Mouse (Mus musculus): ENCODE results near the gene Rpsa. TPM values are rescaled to one million over a fixed set of nuclear protein-coding genes. Genes with fewer than 3 reads are reported as not detected.
A peak's percentile ranks its signal among the peaks of the same experiment; 100 is the strongest.

The Rpsa gene
- polyA plus RNA-seq, 1 experiment from 2014 or later = 939 TPM

DNA sequence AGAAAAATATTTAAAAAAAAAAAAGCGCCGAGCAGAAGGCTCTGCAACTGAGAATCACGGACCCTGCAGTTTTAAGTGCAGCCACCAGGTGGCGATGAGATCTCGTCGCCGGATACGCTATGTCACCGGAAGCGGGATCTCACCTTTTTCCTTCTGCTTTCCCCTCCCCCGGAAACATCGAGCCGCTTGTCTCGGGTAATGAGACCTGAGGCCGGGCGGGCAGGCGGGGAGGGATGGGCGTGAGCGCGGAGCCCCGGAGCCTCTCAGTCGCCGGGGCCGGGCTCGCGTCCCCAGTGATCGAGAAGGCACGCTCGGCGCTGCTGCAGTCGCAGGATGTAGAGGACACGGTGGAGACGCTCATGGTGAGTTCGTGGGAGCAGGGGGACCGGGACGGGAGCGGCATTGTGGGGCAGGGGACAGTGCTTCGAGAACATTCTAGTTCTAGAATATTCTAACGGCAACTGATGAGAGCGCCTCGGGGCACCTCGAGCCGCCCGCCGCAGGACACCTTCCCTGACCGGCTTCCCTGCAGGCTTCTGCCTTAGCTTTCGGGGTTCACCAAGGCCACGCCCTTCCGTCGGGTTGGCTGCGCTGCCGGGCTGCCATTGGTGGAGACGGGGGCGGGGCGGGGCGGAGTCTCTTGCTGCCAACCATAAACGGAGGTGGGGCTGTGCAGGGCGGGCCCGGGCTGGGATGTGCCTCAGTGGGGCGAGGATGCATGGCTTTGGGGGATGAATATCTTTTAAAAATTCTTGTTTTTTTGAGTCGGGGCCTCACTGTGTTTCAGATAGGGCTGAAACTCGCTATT lies 17.1 kb upstream of the Rpsa start, which contains the start of gene Slc25a38:
Gene Slc25a38 (plus strand): TSS at position 164 of the 808 bp plus-strand sequence.
- peak within 1 kb of the TSS; percentile 90 for H3K9ac ChIP-seq (ENCODE audit: low read depth, low read length)
- no peaks in the 10 kb centered on the region for H3K36me3 ChIP-seq (ENCODE audit: control insufficient read depth, insufficient read depth, low read length)
- WGBS = under 1% methylated on average over 58 of the region's 62 CpGs
- no peaks in the 10 kb centered on the region for H3K27me3 ChIP-seq (replicated peaks; ENCODE audit: control insufficient read depth, insufficient read depth, low read length)
- no peaks in the 10 kb centered on the region; the same call in 1 of the 2 replicates for H3K4me1 ChIP-seq (ENCODE audit: control insufficient read depth, insufficient read depth, low read depth, low read length)
- peak; percentile 97 for ATAC-seq
- H3K4me3 ChIP-seq (ENCODE audit: low read length) = peak within 1 kb of the TSS; percentile 90
- peak within 1 kb of the TSS; percentile 97 for H3K27ac ChIP-seq (ENCODE audit: low read depth, low read length)
- peak within 1 kb of the TSS; percentile 72 for H3K4me2 ChIP-seq (ENCODE audit: low read length)
- H3K9me3 ChIP-seq (ENCODE audit: control insufficient read depth, low read length) = no peaks in the 10 kb centered on the region

DNA sequence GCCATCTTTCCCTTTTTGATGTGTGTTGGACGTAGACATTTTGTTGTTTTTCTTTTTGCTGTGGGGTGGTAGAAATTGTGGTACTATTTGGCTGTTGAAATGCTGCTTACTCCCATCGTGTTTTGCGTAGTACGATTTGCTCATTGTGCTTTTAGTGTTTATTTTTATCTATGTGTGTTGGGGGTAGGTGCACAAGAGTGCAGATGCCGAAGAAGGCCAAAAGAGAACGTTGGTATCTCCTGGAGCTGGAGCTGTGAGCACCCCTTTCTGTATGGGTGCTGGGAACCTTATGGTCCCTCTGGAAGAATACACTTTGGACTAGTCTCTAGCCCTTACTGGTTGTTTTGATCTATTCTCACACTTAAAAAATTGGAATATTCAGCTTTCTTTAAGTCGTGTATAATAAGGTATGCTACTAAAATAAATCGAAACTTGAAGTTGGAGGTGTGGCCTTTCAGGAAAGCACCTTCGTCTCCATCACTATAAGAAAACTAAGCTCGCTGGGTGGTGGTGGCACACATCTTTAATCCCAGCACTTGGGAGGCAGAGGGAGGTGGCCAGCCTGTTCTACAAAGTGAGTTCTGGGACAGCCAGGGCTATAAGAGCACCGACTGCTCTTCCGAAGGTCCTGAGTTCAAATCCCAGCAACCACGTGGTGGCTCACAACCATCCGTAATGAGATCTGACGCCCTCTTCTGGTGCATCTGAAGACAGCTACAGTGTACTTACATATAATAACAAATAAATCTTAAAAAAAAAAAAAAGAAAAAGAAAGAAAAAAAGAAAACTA lies 16.1 kb upstream of the Rpsa start:
- Histone ChIP-seq H3K4me2 (ENCODE audit: low read length) (peak overlapping the region; percentile 72), H3K27me3 (replicated peaks; ENCODE audit: control insufficient read depth, insufficient read depth, low read length) (no peaks in the 10 kb centered on the region), H3K9me3 (ENCODE audit: control insufficient read depth, low read length) (no peaks in the 10 kb centered on the region), H3K36me3 (ENCODE audit: control insufficient read depth, insufficient read depth, low read length) (no peaks in the 10 kb centered on the region), H3K9ac (ENCODE audit: low read depth, low read length) (peak overlapping the region; percentile 90), H3K27ac (ENCODE audit: low read depth, low read length) (peak overlapping the region; percentile 97), H3K4me3 (ENCODE audit: low read length) (peak overlapping the region; percentile 90), H3K4me1 (ENCODE audit: control insufficient read depth, insufficient read depth, low read depth, low read length) (no peaks in the 10 kb centered on the region; the same call in 1 of the 2 replicates)
- WGBS = 78% methylated on average over 15 of the region's 15 CpGs
- no peak for ATAC-seq

DNA sequence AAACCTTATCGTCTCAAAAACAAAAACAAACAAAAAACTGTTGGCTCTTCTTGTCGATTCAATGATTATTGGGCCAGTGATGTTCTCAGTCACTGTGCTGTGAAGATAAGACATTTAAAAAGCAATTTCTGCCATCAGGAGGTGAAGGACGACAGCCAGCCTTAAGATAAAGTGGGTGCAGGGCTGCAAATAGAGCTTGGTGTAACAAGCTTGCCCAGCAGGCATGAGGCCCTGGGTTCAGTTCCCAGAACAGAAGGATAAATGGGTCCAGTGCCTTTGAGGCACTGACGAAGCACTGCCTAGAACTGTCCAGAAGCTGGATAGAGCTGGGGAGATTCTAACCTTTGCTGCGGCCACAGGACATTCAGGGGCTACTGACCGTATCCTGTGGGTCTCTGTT lies 15.0 kb upstream of the Rpsa start:
- ATAC-seq = no peak
- no peaks in the 10 kb centered on the region; the same call in 1 of the 2 replicates for H3K36me3 ChIP-seq (ENCODE audit: control insufficient read depth, insufficient read depth, low read length)
- no peaks in the 10 kb centered on the region for H3K9me3 ChIP-seq (ENCODE audit: control insufficient read depth, low read length)
- H3K9ac ChIP-seq (ENCODE audit: low read depth, low read length) = no peak overlapping the region
- H3K4me3 ChIP-seq (ENCODE audit: low read length) = no peak overlapping the region
- H3K4me1 ChIP-seq (ENCODE audit: control insufficient read depth, insufficient read depth, low read depth, low read length) = no peaks in the 10 kb centered on the region; the same call in 1 of the 2 replicates
- H3K4me2 ChIP-seq (ENCODE audit: low read length) = no peak overlapping the region
- 94% methylated on average over 6 of the region's 6 CpGs for WGBS
- H3K27me3 ChIP-seq (replicated peaks; ENCODE audit: control insufficient read depth, insufficient read depth, low read length) = no peaks in the 10 kb centered on the region
- H3K27ac ChIP-seq (ENCODE audit: low read depth, low read length) = no peak overlapping the region

DNA sequence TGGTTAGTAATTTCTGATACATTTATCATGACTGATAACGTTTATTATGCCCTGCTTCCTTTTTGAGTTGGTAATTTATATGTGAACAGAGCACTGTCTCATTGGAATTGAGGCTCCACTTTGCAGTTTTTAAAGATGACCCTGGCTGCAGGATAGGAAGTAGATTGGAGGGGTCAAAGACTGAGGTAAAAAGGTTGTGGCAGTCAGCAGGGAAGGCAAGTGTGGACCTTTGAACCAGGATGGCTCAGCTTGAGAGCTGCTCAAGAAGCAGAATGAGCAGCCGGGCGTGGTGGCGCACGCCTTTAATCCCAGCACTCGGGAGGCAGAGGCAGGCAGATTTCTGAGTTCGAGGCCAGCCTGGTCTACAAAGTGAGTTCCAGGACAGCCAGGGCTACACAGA lies 14.0 kb upstream of the Rpsa start:
- Histone ChIP-seq H3K9ac (ENCODE audit: low read depth, low read length) (no peak overlapping the region), H3K27me3 (replicated peaks; ENCODE audit: control insufficient read depth, insufficient read depth, low read length) (no peaks in the 10 kb centered on the region), H3K27ac (ENCODE audit: low read depth, low read length) (no peak overlapping the region), H3K4me3 (ENCODE audit: low read length) (no peak overlapping the region), H3K9me3 (ENCODE audit: control insufficient read depth, low read length) (no peaks in the 10 kb centered on the region), H3K4me2 (ENCODE audit: low read length) (no peak overlapping the region), H3K36me3 (ENCODE audit: control insufficient read depth, insufficient read depth, low read length) (peaks cover 3% of the 10 kb centered on the region), H3K4me1 (ENCODE audit: control insufficient read depth, insufficient read depth, low read depth, low read length) (no peaks in the 10 kb centered on the region; the same call in 1 of the 2 replicates)
- 90% methylated on average over 7 of the region's 7 CpGs for WGBS
- ATAC-seq = no peak

DNA sequence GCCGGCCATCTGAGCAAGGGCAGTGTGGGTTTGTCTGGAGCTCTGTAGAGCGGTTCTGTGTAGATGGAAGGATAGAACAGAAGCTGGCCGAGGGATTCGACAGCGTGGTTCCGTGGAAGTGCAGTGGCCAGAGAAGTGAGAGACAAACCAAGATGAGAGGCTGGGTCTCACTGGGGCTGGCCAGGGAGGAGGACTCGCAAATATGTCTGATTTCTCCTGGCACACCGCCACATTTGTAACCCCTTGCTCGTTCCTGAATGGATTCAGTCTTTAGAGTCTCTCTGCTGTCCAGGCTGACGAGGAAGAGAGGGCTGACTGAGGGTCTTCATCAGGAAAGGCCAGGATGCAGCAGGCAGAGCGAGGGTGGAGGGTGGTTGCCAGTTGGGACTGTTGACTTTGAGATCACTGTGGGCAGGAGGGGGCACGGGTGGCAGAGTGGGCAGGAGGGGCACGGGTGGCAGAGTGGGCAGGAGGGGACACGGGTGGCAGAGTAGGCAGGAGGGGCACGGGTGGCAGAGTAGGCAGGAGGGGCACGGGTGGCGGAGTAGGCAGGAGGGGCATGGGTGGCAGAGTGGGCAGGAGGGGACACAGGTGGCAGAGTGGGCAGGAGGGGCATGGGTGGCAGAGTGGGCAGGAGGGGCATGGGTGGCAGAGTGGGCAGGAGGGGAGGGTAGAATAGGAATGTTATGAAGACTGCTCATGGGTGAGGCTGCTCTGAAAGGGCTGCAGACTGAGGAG lies 13.3 kb upstream of the Rpsa start:
- H3K9ac ChIP-seq (ENCODE audit: low read depth, low read length) = no peak overlapping the region; the same call in 1 of the 2 replicates
- 87% methylated on average over 17 of the region's 17 CpGs for WGBS
- ATAC-seq = no peak
- H3K27me3 ChIP-seq (replicated peaks; ENCODE audit: control insufficient read depth, insufficient read depth, low read length) = no peaks in the 10 kb centered on the region
- no peaks in the 10 kb centered on the region for H3K9me3 ChIP-seq (ENCODE audit: control insufficient read depth, low read length)
- no peak overlapping the region for H3K4me3 ChIP-seq (ENCODE audit: low read length)
- peaks cover 6% of the 10 kb centered on the region for H3K36me3 ChIP-seq (ENCODE audit: control insufficient read depth, insufficient read depth, low read length)
- H3K4me2 ChIP-seq (ENCODE audit: low read length) = no peak overlapping the region
- H3K27ac ChIP-seq (ENCODE audit: low read depth, low read length) = no peak overlapping the region
- H3K4me1 ChIP-seq (ENCODE audit: control insufficient read depth, insufficient read depth, low read depth, low read length) = no peaks in the 10 kb centered on the region; the same call in 1 of the 2 replicates

DNA sequence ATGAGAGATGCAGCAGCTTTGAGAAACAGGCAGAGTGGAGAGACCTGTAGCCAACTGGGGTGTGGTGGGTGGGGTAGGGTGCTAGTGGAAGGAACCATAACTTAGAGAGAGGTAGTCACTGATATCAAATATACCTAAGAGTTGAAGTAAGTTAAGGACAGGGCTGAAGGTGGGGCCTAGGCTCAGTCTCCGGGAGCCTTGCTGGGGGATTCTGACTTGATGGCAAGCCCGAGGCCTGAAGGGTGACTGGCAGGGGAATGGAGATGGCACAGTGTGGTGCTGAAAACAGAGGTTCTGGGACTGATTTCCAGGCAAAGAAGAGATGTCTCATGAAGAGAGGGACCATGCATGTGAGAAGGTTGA lies 12.7 kb upstream of the Rpsa start:
- no peak overlapping the region for H3K4me3 ChIP-seq (ENCODE audit: low read length)
- WGBS = 92% methylated on average over 2 of the region's 2 CpGs
- H3K4me2 ChIP-seq (ENCODE audit: low read length) = no peak overlapping the region
- peaks cover 9% of the 10 kb centered on the region for H3K36me3 ChIP-seq (ENCODE audit: control insufficient read depth, insufficient read depth, low read length)
- no peaks in the 10 kb centered on the region for H3K9me3 ChIP-seq (ENCODE audit: control insufficient read depth, low read length)
- H3K4me1 ChIP-seq (ENCODE audit: control insufficient read depth, insufficient read depth, low read depth, low read length) = no peaks in the 10 kb centered on the region; the same call in 1 of the 2 replicates
- no peak overlapping the region for H3K9ac ChIP-seq (ENCODE audit: low read depth, low read length)
- ATAC-seq = no peak
- no peaks in the 10 kb centered on the region for H3K27me3 ChIP-seq (replicated peaks; ENCODE audit: control insufficient read depth, insufficient read depth, low read length)
- H3K27ac ChIP-seq (ENCODE audit: low read depth, low read length) = no peak overlapping the region

DNA sequence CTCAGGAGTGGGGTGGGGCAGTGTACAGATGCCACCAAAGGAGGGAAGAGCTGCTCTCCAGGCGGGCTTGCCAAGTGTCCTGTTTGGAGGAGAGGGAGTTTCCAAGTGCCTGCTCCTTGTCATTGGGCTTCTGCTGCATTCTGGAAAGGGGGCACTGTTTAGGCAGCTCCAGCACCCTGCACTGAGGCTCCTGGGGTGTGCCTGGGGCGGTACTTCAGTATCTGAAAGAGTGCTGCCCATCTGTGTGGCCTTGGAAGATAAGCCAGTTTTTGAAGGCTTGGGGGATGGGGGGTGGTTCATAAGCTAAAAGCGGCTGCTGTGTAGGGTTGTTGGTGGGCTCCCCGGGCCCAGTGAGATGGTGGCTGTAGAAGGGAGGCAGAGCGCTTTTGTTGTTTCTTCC lies 11.9 kb upstream of the Rpsa start:
- H3K4me2 ChIP-seq (ENCODE audit: low read length) = no peak overlapping the region
- H3K27ac ChIP-seq (ENCODE audit: low read depth, low read length) = no peak overlapping the region
- 84% methylated on average over 5 of the region's 5 CpGs for WGBS
- H3K4me3 ChIP-seq (ENCODE audit: low read length) = no peak overlapping the region
- H3K4me1 ChIP-seq (ENCODE audit: control insufficient read depth, insufficient read depth, low read depth, low read length) = no peaks in the 10 kb centered on the region; the same call in 1 of the 2 replicates
- peaks cover 14% of the 10 kb centered on the region for H3K36me3 ChIP-seq (ENCODE audit: control insufficient read depth, insufficient read depth, low read length)
- no peak for ATAC-seq
- H3K9me3 ChIP-seq (ENCODE audit: control insufficient read depth, low read length) = no peaks in the 10 kb centered on the region
- no peak overlapping the region for H3K9ac ChIP-seq (ENCODE audit: low read depth, low read length)
- no peaks in the 10 kb centered on the region for H3K27me3 ChIP-seq (replicated peaks; ENCODE audit: control insufficient read depth, insufficient read depth, low read length)

DNA sequence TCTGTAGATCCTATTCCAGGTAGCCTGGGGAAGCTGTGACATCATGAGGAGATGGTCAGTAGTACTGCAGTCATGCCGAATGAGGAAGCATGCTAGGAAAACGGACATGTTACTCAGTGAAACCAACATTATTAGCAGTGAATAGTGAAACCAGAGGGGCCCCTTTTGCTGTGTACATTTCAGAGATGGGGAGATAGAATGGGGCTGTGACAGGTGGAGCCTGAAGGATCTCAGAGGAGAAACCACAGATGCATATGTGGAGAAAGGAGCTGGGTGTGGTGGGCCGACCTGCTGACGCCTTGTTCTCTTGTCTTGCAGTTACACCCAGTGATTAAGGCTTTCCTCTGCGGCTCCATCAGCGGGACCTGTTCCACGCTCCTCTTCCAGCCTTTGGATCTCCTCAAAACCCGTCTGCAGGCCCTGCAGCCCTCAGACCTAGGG lies 11.3 kb upstream of the Rpsa start:
- Histone ChIP-seq H3K9ac (ENCODE audit: low read depth, low read length) (no peak overlapping the region), H3K9me3 (ENCODE audit: control insufficient read depth, low read length) (no peaks in the 10 kb centered on the region), H3K4me2 (ENCODE audit: low read length) (no peak overlapping the region), H3K27me3 (replicated peaks; ENCODE audit: control insufficient read depth, insufficient read depth, low read length) (no peaks in the 10 kb centered on the region), H3K4me1 (ENCODE audit: control insufficient read depth, insufficient read depth, low read depth, low read length) (no peaks in the 10 kb centered on the region; the same call in 1 of the 2 replicates), H3K27ac (ENCODE audit: low read depth, low read length) (no peak overlapping the region), H3K36me3 (ENCODE audit: control insufficient read depth, insufficient read depth, low read length) (peaks cover 17% of the 10 kb centered on the region), H3K4me3 (ENCODE audit: low read length) (no peak overlapping the region)
- WGBS = 90% methylated on average over 8 of the region's 8 CpGs
- no peak for ATAC-seq

Data from hindbrain, embryonic 16.5 days (tissue).